Mouse (Mus musculus): ENCODE results near the gene Tmed10. TPM values are rescaled to one million over a fixed set of nuclear protein-coding genes. Genes with fewer than 3 reads are reported as not detected.

Tmed10 gene
- polyA plus RNA-seq, 2 experiments from 2014 or later: 211 to 243 TPM

GRCm38 (mm10) chr12:85305247-85305892, 69.3 kb downstream of the Tmed10 start:
- peak; percentile 84 for ATAC-seq

- ATAC-seq: peak; percentile 82
Observed at GRCm38 (mm10) chr12:85304725-85305124, 69.9 kb downstream of the Tmed10 start.

DNA sequence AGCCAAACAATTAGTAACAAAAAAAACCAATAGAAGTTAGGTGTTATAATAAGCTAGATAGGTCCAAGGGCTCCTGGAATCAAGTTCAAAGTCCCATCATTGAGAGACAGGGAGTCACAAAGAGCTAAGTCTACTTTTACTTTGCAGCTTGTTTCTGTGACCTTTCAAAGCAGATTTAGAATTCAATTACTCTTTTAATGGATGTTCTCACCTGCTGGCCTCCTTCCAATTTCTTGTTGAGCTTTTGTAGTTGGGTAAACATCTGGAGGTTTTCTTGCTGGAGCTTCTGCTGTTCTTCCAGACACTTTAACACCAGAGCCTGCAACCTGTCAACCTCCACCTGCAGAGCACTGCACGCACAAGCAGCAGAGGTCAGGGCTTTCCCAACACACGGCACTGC, 71.4 kb downstream of the Tmed10 start:
- no peak for ATAC-seq

GRCm38 (mm10) chr12:85298835-85299180, 75.8 kb downstream of the Tmed10 start:
- no peak for ATAC-seq

GRCm38 (mm10) chr12:85298127-85298834, 76.4 kb downstream of the Tmed10 start:
- no peak for ATAC-seq

- no peak for ATAC-seq
Observed at GRCm38 (mm10) chr12:85297345-85297997, 77.2 kb downstream of the Tmed10 start.

- ATAC-seq: no peak
Observed at GRCm38 (mm10) chr12:85296915-85297314, 77.7 kb downstream of the Tmed10 start.

- ATAC-seq: no peak
Observed at GRCm38 (mm10) chr12:85295506-85295905, 79.1 kb downstream of the Tmed10 start.

DNA sequence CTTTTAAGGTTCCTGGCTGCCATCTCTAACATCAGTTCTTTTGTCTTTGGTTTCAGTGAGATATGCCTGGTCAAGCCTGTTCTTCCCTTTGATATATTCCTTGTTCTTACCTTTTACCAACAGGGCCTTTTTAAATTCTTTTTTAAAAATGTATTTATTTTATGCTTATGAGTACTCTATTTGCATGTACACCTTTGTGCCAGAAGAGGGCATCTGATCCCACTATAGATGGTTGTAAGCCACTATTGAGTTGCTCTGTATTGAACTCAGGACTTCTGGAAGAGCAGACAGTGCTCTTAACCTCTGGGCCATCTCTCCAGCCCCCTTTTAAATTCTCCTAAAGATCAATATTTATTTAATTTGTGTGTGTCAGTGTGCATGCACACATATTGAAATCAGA, 81.7 kb downstream of the Tmed10 start:
- ATAC-seq: no peak

DNA sequence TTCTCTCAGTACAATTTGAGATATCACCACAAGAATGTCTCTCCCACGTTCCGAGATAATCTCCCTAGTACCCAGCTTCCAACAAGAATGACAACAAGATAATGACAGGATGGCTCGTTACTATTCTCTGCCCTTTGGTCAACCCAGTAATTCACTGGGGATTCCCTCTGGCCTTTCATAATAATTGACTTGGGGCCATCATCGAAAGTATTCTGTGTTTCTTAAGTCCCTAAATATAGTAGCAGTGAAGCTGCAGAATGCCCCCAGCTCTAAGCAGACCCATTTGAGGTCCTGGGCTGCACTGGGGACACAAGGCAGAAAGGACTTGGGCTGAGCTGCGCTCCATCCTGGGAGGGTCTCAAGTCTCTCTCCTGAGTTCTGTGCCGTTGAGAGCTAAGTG, 82.4 kb downstream of the Tmed10 start:
- ATAC-seq: no peak

- no peak for ATAC-seq
Observed at GRCm38 (mm10) chr12:85291541-85291940, 83.1 kb downstream of the Tmed10 start.

- no peak for ATAC-seq
Observed at GRCm38 (mm10) chr12:85290633-85291032, 84.0 kb downstream of the Tmed10 start.

Other genes with a start within 250 kb of the Tmed10 start
- gene Rps6kl1, start 223.6 kb downstream of the Tmed10 start, polyA plus RNA-seq (2017; shearing (Covaris generic)): under 1 TPM; 0.28 to 0.43 TPM
- gene Pgf, start 197.1 kb downstream of the Tmed10 start, polyA plus RNA-seq (2017; shearing (Covaris generic)): not detected
- gene Eif2b2, start 155.4 kb downstream of the Tmed10 start, polyA plus RNA-seq (2017; shearing (Covaris generic)): 10 to 100 TPM; 67.3 to 94.7 TPM
- gene Mlh3, start 104.2 kb downstream of the Tmed10 start, polyA plus RNA-seq (2017; shearing (Covaris generic)): 10 to 100 TPM; 11.9 to 17.2 TPM
- 10 to 100 TPM; 55.7 to 59.0 TPM for gene Acyp1, start 86.4 kb downstream of the Tmed10 start, polyA plus RNA-seq (2017; shearing (Covaris generic))
- gene Zc2hc1c, start 86.3 kb downstream of the Tmed10 start, polyA plus RNA-seq (2017; shearing (Covaris generic)): under 1 TPM; 0.39 to 0.65 TPM
- 10 to 100 TPM; 11.2 to 13.9 TPM for gene Nek9, start 35.5 kb downstream of the Tmed10 start, polyA plus RNA-seq (2017; shearing (Covaris generic))
- 10 to 100 TPM; 11.3 to 39.0 TPM for gene Fos, start 99.0 kb upstream of the Tmed10 start, polyA plus RNA-seq (2017; shearing (Covaris generic))
- under 1 TPM in 1 of 2 experiments, not detected in 1; 0.20 TPM for gene Jdp2, start 224.2 kb upstream of the Tmed10 start, polyA plus RNA-seq (2017; shearing (Covaris generic))

Measured in CD4-positive, CD25-positive, alpha-beta regulatory T cell, adult 4 months (primary cell).